ENCODE assay signal across 10 mouse cellular contexts in genomic region chr3:103386292-103387031, GRCm38 (mm10).
DNase-seq lines count a peak whose midpoint lies in the region; ATAC-seq and TF ChIP-seq lines count a peak whose summit lies in the region.
"Had no signal": no experiment of that assay in that cellular context is flagged by ENCODE, and none has a peak within 500 bp of the region (broad histone marks: within the 10 kb centered on the region; RNA-seq: fewer than 3 reads in every experiment).

No protein-coding gene starts in this region.

- TF ChIP-seq POLR2A in thymus, adult 2 months (IDR thresholded peaks at IDR 0.05; ENCODE audit: control insufficient read depth, extremely low read depth, insufficient read depth, low read length, poor library complexity), result peak; percentile 73

- no peak overlapping the region for H3K4me3 ChIP-seq in intestine, postnatal 0 days (ENCODE audit: low read depth, low read length)
- H3K4me3 ChIP-seq in intestine, embryonic 16.5 days (ENCODE audit: low read length), result no peak overlapping the region
- no peak overlapping the region for H3K4me3 ChIP-seq in G1E (ENCODE audit: low read depth, low read length)
- no peak overlapping the region for H3K4me3 ChIP-seq in lung, embryonic 15.5 days
- H3K4me3 ChIP-seq in thymus, adult 2 months (ENCODE audit: control insufficient read depth, insufficient read depth, low read length), result peak overlapping the region; percentile 22; the same call in 1 of the 2 replicates
- H3K4me3 ChIP-seq: midbrain, embryonic 13.5 days had no signal

- peak; percentile 37 for TF ChIP-seq CTCF in intestine, postnatal 0 days (IDR thresholded peaks at IDR 0.05; ENCODE audit: low read depth)
- TF ChIP-seq CTCF in G1E (IDR thresholded peaks at IDR 0.05; ENCODE audit: low read depth, low read length), result 0 out of 2 replicates have a peak, but pooled peaks have one; percentile 8
- no peak for TF ChIP-seq CTCF in thymus, adult 2 months (IDR thresholded peaks at IDR 0.05; ENCODE audit: borderline replicate concordance, control insufficient read depth, extremely low read depth, insufficient read depth, low read length, poor library complexity)

- no peaks in the 10 kb centered on the region for H3K9me3 ChIP-seq in intestine, postnatal 0 days (ENCODE audit: control insufficient read depth)
- 0 out of 2 replicates have a peak, but pooled peaks cover 3% of the 10 kb centered on the region for H3K9me3 ChIP-seq in intestine, embryonic 16.5 days (ENCODE audit: control insufficient read depth, low read length)
- no peaks in the 10 kb centered on the region for H3K9me3 ChIP-seq in G1E (replicated peaks)
- no peaks in the 10 kb centered on the region for H3K9me3 ChIP-seq in lung, embryonic 15.5 days
- H3K9me3 ChIP-seq: midbrain, embryonic 13.5 days had no signal

- 83% methylated on average over 16 of the region's 16 CpGs for WGBS in intestine, postnatal 0 days
- 89% methylated on average over 16 of the region's 16 CpGs for WGBS in intestine, embryonic 16.5 days
- WGBS in lung, embryonic 15.5 days, result 76% methylated on average over 16 of the region's 16 CpGs
- WGBS in thymus, adult 2 months, result 11% methylated on average over 16 of the region's 16 CpGs

- H3K36me3 ChIP-seq in intestine, postnatal 0 days (ENCODE audit: control insufficient read depth, insufficient read depth), result no peaks in the 10 kb centered on the region
- no peaks in the 10 kb centered on the region for H3K36me3 ChIP-seq in intestine, embryonic 16.5 days (ENCODE audit: control insufficient read depth, insufficient read depth, low read length)
- H3K36me3 ChIP-seq in G1E (replicated peaks), result no peaks in the 10 kb centered on the region
- no peaks in the 10 kb centered on the region for H3K36me3 ChIP-seq in lung, embryonic 15.5 days
- H3K36me3 ChIP-seq in thymus, adult 2 months (ENCODE audit: control insufficient read depth, insufficient read depth, low read length), result no peaks in the 10 kb centered on the region
- H3K36me3 ChIP-seq: midbrain, embryonic 13.5 days had no signal

- no peak overlapping the region for H3K9ac ChIP-seq in intestine, postnatal 0 days (ENCODE audit: low read depth, low read length)
- H3K9ac ChIP-seq in intestine, embryonic 16.5 days (ENCODE audit: low read depth, low read length), result no peak overlapping the region
- no peak overlapping the region for H3K9ac ChIP-seq in lung, embryonic 15.5 days
- H3K9ac ChIP-seq: midbrain, embryonic 13.5 days had no signal

- no peak for DNase-seq in G1E (ENCODE audit: low spot score)
- DNase-seq in thymus, adult 2 months, result peak; percentile 94
- no peak for DNase-seq in cerebellum, adult 9-10 months
- no peak for DNase-seq in right cerebral cortex, postnatal 10 days (ENCODE audit: low spot score in 2 of 2)
- DNase-seq: adrenal gland, adult 2 months had no signal

- H3K4me2 ChIP-seq in intestine, postnatal 0 days (replicated peaks; ENCODE audit: low read depth), result no peak overlapping the region
- no peak overlapping the region for H3K4me2 ChIP-seq in intestine, embryonic 16.5 days (ENCODE audit: low read depth, low read length)
- H3K4me2 ChIP-seq in lung, embryonic 15.5 days, result no peak overlapping the region
- H3K4me2 ChIP-seq: midbrain, embryonic 13.5 days had no signal

- no peaks in the 10 kb centered on the region for H3K27me3 ChIP-seq in intestine, postnatal 0 days (replicated peaks; ENCODE audit: control insufficient read depth, insufficient read depth, low read length)
- no peaks in the 10 kb centered on the region for H3K27me3 ChIP-seq in intestine, embryonic 16.5 days (replicated peaks; ENCODE audit: control insufficient read depth, insufficient read depth, low read length)
- H3K27me3 ChIP-seq in G1E (ENCODE audit: insufficient read depth, low read length), result peaks cover 6% of the 10 kb centered on the region; the same call in 1 of the 2 replicates
- no peaks in the 10 kb centered on the region for H3K27me3 ChIP-seq in lung, embryonic 15.5 days
- H3K27me3 ChIP-seq in thymus, adult 2 months (ENCODE audit: control insufficient read depth, insufficient read depth, low read length), result no peaks in the 10 kb centered on the region
- H3K27me3 ChIP-seq: midbrain, embryonic 13.5 days had no signal

- H3K27ac ChIP-seq in intestine, postnatal 0 days (ENCODE audit: low read depth, low read length), result no peak overlapping the region
- H3K27ac ChIP-seq in intestine, embryonic 16.5 days (ENCODE audit: low read length), result no peak overlapping the region
- H3K27ac ChIP-seq in lung, embryonic 15.5 days, result no peak overlapping the region
- peak overlapping the region; percentile 99 for H3K27ac ChIP-seq in thymus, adult 2 months (ENCODE audit: control insufficient read depth, insufficient read depth, low read length)
- H3K27ac ChIP-seq: midbrain, embryonic 13.5 days had no signal

- no peaks in the 10 kb centered on the region for H3K4me1 ChIP-seq in intestine, postnatal 0 days (replicated peaks; ENCODE audit: control insufficient read depth, insufficient read depth, low read length)
- no peaks in the 10 kb centered on the region for H3K4me1 ChIP-seq in intestine, embryonic 16.5 days (ENCODE audit: control insufficient read depth, insufficient read depth, low read length)
- H3K4me1 ChIP-seq in G1E (ENCODE audit: insufficient read depth, low read depth, low read length), result peaks cover 30% of the 10 kb centered on the region
- H3K4me1 ChIP-seq in lung, embryonic 15.5 days, result peaks cover 9% of the 10 kb centered on the region; the same call in 1 of the 2 replicates
- H3K4me1 ChIP-seq in thymus, adult 2 months (replicated peaks; ENCODE audit: control insufficient read depth, insufficient read depth, low read length), result peaks cover 42% of the 10 kb centered on the region
- H3K4me1 ChIP-seq: midbrain, embryonic 13.5 days had no signal

- no peak for ATAC-seq in intestine, postnatal 0 days
- ATAC-seq in intestine, embryonic 16.5 days, result no peak
- ATAC-seq in G1E (ENCODE audit: extremely low read depth, insufficient number of reproducible peaks, low FRiP score, poor library complexity, severe bottlenecking), result no peak
- peak; percentile 19; the same call in 1 of the 2 replicates for ATAC-seq in lung, embryonic 15.5 days (ENCODE audit: borderline replicate concordance, extremely low read depth, low FRiP score, low TSS enrichment)
- ATAC-seq in megakaryocyte, adult 5-6 weeks (ENCODE audit: poor library complexity, severe bottlenecking), result no peak
- ATAC-seq: midbrain, embryonic 13.5 days had no signal
